Mouse (Mus musculus) ES-CJ7 (cell line): ENCODE results near the gene Mok.

ENCODE experiments used
- DNase-seq: peaks from one replicate; pipeline ENCODE4 v3.0.0; 2011; ENCODE audit warnings: low read depth, low spot score

The Mok gene

GRCm38 (mm10) chr12:110813132-110813531 lies 27.6 kb downstream of the Mok start:
- no peak for DNase-seq

DNA sequence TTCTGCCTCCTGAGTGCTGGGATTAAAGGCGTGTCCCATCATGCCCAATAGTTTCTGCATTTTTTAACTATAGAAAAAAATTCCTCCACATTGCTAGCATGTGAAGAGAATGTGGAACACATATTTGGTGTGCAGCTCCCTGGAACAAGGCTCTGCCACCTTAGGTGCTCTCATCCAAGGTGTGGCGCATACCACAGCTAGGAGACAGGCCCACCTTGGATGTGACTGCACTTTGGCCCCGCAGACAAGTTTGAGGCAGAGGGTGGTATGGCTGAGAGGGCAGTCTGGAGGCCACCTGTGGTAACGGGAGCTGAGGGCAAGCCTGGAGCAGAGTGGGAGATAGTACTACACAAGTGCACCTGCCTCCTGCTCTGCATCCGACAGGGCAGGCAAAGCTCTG lies 31.9 kb downstream of the Mok start:
- DNase-seq: no peak

- no peak for DNase-seq
Measured at GRCm38 (mm10) chr12:110808430-110808829, 32.3 kb downstream of the Mok start.

DNA sequence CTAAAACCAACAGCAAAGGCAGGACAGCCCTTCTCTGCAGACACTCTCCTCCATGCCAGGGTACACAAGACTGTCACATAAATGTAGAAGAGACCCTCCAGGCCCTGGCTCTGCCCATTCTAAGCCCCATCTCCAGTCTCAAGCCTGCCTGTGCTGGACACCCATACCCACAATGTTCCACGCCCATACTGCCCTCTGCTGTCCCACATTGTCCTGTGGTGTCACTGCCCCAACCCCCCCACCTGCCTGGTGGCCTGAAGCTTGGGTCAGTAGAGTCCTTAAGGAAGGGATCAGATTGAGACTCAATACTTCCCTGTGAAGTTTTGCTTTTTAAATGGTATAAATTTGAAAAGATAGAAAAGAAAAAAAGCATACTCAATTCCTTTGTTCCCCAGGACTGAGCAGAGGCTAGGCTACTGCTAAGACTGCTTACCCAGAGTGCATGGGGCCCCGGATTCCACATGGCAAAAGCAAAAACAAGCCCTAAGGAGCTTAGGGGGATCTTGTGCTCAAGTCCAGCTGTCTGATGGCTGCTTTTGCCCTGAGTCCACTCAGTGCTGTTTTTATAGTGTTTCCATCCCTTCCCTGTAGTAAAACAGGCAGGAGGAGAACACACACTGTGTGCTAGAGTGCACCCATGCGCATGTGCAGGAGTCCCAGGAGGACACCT lies 34.3 kb downstream of the Mok start:
- DNase-seq: no peak

DNA sequence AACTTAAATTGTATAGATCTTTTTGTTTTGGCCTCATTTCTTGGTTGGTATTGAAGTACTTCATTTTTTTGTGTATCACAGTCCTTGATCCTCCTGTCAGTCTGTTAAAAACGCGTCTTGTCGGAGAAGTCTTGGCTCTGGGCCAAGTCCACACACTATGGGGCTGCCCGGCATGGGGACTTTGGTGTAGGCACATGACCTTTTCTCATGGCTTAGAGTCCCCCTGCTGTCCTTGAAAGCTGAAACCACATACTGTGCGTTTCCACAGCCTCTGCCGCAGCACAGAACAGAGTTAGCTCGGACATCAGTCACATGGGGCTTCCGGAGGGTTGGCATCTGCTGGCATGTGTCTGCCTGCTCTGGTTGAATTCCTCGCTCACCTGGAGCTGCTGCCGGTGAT lies 36.5 kb downstream of the Mok start:
- DNase-seq: peak; percentile 31

GRCm38 (mm10) chr12:110802674-110803297 lies 38.0 kb downstream of the Mok start:
- no peak for DNase-seq

DNA sequence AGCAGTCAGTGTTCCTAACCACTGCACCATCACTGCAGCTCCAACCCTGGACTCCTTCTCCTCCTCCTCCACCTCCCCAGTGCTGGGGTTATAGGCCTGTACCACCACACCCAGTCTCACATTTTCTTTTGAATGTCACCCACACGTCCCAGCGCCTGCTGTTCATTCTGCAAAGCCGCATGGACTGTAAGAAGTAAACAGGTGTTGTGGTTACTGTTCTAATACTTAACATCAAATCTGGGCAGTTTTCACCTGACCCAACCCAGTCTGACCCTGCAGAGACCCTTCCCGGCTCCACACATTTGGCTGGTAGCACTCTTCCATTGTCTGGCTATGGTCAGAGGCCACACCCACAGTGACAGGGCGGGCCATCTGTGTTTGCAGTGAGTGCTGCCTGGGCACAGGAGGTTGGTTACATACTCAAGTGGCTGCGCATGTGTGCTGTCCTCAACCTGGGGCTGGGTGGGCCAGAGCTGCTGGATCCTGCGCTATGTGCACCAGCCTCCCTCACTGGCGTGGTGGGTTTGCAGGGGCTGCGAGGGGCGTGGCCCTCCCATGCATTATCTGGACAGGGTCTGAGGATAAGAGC lies 38.8 kb downstream of the Mok start:
- DNase-seq: peak; percentile 63

- no peak for DNase-seq
Measured at GRCm38 (mm10) chr12:110799226-110799625, 41.5 kb downstream of the Mok start.

DNA sequence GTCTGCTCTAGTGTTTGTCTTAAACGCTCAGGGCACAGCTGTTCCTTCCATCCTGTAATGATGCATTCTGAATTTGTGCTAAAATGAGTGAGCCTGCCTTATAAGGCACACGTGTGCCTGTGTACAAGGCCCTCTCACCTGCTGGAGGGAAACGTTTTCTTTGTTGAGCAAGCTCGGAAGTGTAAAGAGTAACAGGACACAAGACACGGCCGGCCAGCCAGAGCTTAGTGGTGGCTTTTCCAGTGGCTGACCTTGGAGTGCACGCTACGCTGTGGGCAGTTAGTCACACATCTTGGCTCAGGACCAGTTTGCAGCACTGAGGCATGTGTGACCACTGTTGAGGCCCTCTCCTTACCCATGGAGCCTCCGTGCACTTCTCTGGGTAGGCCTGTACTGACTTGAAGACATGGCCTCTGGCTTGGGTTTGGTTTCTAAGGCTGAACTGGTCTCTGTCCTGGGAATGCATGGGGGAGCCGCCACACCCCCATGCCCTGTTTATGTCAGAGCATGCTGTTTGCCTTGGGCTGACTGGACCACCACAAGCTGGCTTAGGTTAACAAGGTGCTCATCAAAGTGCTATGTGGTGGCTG lies 42.8 kb downstream of the Mok start:
- no peak for DNase-seq

- DNase-seq: no peak
Measured at GRCm38 (mm10) chr12:110797202-110797601, 43.5 kb downstream of the Mok start.

DNA sequence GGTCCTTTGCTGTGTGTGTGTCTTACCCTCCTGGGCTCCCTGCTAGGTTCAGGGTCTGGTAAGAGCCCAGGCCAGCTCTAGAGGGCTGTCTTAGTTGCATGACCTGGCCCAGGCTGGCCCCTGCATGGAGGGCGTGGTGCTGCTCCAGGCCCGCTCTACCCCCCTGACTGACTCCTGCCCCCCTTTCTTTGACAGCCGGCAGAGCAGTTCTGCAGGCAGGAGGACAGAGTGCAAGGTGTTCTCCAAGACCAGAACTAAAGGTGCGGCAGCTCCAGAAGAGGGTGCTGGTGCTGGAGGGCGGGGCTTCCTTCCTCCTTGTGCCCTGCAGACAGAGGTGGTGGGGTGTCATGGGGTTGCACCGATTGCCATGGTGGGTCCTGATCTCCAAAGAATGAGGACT lies 44.0 kb downstream of the Mok start:
- DNase-seq: no peak

- DNase-seq: no peak
Measured at GRCm38 (mm10) chr12:110795035-110795434, 45.7 kb downstream of the Mok start.

DNA sequence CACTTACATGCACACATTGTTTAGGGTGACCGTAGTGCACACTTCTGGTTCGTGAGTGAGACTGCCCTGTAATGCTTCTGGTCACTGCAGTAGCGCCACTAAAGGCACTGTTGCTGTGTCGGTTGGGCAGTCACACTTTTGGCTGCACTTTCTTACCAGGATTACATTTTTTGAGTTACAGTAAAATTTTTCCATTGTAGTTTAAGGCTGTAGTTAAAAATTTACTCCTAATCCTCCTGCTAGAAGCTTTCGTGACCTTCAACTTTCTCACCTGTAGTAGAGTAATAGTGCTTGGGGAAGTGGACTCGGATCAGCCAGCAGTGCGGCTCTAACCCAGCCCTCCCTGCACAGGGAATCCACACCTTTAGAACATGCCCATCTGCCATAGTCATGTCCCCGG lies 49.7 kb downstream of the Mok start:
- no peak for DNase-seq

DNA sequence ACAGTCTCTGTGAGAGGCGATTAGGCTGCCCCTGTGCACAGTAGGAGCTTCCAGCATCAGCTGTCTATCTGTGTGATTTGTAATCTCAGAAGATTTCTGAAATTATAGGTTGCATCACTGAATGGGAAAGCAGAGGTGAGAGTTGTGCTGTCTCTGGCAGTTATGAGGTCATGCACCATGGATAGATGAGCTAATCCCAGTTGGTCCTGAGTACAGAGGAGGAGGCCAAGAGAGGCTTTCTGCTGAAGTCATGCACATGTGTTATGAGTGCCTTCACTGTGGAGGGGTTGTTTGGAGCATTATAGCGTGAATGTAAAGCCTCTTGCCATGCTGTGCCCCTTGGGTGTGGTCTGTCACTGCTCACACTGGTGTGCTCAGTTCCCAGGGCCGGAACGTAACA lies 50.2 kb downstream of the Mok start:
- DNase-seq: no peak

DNA sequence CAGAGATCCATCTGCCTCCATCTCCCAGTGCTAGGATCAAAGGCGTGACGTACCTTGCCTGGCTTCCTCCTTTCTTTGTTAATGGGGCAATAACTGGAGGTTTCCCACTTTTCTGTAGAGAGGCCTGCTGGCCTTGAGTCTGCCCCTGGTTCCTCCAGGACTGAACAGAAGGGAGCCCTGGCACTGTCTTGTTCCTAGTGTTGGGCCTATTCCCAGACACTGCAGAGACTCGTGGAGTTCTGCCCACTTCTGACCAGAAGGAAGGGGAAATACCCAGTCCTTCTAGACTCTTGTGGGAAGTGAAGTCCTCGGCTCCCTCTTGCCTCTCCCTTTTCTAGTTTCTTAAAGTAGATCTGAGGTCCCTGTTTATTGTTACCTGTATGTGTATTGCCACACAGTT lies 54.5 kb downstream of the Mok start:
- DNase-seq: no peak

- no peak for DNase-seq
Measured at GRCm38 (mm10) chr12:110784211-110784610, 56.5 kb downstream of the Mok start.

DNA sequence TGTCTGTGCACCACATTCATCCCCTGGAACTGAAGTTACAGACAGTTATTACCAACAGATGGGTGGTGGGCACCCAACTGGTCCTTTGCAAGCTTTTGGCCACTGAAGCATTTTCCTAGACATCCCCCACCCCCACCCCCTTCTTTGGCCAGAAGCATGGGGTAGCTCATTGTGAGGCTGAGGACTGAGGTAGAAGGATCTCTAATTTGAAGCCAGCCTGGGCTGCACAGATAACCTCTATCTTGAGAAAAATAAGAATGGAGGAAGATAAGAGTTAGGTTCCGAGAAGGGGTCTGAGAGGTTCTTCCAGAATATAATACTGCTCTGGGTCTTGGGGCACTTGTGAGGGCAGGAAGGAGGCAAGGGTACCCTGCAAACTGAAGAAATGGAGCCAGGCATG lies 58.5 kb downstream of the Mok start:
- no peak for DNase-seq

GRCm38 (mm10) chr12:110781181-110781580 lies 59.6 kb downstream of the Mok start:
- DNase-seq: no peak

GRCm38 (mm10) chr12:110779296-110779695 lies 61.4 kb downstream of the Mok start:
- DNase-seq: no peak

DNA sequence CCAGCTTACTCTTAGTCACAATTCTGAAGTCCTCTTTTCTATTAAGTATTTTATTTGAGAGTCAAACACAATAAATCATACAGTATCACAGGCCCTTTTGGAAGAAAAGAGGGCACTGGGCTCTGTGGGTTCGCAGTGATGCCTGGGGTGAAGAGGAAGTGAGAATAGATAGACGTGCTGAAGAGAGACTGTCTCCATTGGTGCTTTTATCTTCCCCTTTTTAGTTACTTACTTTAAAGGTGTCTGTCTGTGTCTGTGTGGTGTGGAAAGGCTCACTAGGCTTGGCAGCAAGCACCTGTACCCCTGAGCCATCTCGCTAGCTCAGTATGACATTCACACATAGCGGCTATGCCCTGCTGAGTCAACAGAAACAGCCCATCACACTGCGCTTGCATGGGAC lies 62.9 kb downstream of the Mok start:
- DNase-seq: no peak

- no peak for DNase-seq
Measured at GRCm38 (mm10) chr12:110775628-110776426, 64.9 kb downstream of the Mok start.

DNA sequence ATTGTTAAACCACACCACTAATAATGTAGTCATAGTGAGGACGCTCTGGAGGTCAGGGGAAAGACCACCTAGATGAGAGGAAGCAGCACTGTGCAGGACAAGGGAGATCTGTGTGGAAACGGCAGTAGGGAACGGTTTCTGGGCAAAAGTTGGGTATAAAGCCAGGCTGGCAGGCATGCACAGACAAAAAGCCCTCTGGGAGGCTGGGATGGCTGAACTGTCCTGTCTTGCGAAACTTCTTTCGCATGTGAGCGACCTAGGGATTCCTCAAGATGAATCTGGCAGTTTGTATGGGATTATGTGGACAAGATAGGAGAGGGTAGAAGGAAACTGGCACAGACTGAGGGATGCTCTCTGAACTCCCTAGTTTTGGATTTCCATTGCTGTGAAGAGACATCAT lies 68.8 kb downstream of the Mok start:
- DNase-seq: no peak
